Mouse (Mus musculus): ENCODE measurements around the gene Fam207a.

DNA sequence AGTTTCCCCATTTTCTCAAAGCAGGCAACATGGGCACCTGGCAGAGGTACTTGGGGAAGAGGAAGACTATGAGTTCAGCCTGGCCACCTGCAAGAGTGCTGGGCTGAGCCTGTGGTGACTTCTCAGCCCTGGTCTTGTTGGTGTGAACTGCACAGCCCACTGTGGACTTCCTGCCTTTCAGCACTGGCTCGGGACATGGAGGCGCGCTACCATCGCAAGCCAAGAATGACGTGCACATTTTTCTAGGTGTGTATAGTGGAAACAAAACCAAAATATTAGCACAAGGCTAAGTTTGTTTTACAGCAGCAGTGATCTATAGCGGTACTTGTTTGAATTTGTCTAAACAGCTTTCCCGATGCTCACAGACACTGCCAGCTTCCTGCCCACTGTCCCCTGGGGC is 44.1 kb downstream of the Fam207a start:
- no peak for TF ChIP-seq GATA2 (IDR thresholded peaks at IDR 0.05; ENCODE audit: borderline replicate concordance, low read depth, low read length)
- no peak for TF ChIP-seq GATA1 (IDR thresholded peaks at IDR 0.05; ENCODE audit: borderline replicate concordance, low read length)
- no peak for TF ChIP-seq CTCF (IDR thresholded peaks at IDR 0.05; ENCODE audit: low read depth, low read length)
